Mouse (Mus musculus): ENCODE data around the gene Gas2l3. TPM values are rescaled to one million over a fixed set of nuclear protein-coding genes. Genes with fewer than 3 reads are reported as not detected.

Gene Gas2l3
- polyA plus RNA-seq, 1 experiment from 2014 or later, result 8.5 TPM

- Histone ChIP-seq H3K4me3 (ENCODE audit: low read depth, low read length) (no peak overlapping the region), H3K27ac (replicated peaks; ENCODE audit: low read depth, low read length) (no peak overlapping the region), H3K4me2 (ENCODE audit: low read depth, low read length) (no peak overlapping the region), H3K36me3 (replicated peaks; ENCODE audit: control insufficient read depth, insufficient read depth, low read depth, low read length) (peaks cover 3% of the 10 kb centered on the region; the same call in 1 of the 2 replicates), H3K27me3 (ENCODE audit: control insufficient read depth, insufficient read depth, low read length) (no peaks in the 10 kb centered on the region), H3K9me3 (replicated peaks; ENCODE audit: control insufficient read depth, low read length) (no peaks in the 10 kb centered on the region), H3K4me1 (ENCODE audit: control insufficient read depth, insufficient read depth, low read length) (no peaks in the 10 kb centered on the region), H3K9ac (replicated peaks; ENCODE audit: low read length) (no peak overlapping the region)
- no peak for DNase-seq (ENCODE audit: low spot score)
- 88% methylated on average over 11 of the region's 11 CpGs for WGBS
- no peak for ATAC-seq (replicated peaks; ENCODE audit: insufficient number of reproducible peaks, low FRiP score, low TSS enrichment, low read depth)
Observed at GRCm38 (mm10) chr10:89424800-89425393, 18.9 kb downstream of the Gas2l3 start.

GRCm38 (mm10) chr10:89424217-89424616 is 19.6 kb downstream of the Gas2l3 start:
- no peak overlapping the region for H3K4me3 ChIP-seq (ENCODE audit: low read depth, low read length)
- WGBS, result 92% methylated on average over 9 of the region's 9 CpGs
- ATAC-seq (replicated peaks; ENCODE audit: insufficient number of reproducible peaks, low FRiP score, low TSS enrichment, low read depth) (no peak), DNase-seq (ENCODE audit: low spot score) (no peak)
- no peak overlapping the region for H3K9ac ChIP-seq (replicated peaks; ENCODE audit: low read length)
- H3K9me3 ChIP-seq (replicated peaks; ENCODE audit: control insufficient read depth, low read length), result no peaks in the 10 kb centered on the region
- H3K27ac ChIP-seq (replicated peaks; ENCODE audit: low read depth, low read length), result no peak overlapping the region
- no peaks in the 10 kb centered on the region for H3K4me1 ChIP-seq (ENCODE audit: control insufficient read depth, insufficient read depth, low read length)
- no peak overlapping the region for H3K4me2 ChIP-seq (ENCODE audit: low read depth, low read length)
- H3K27me3 ChIP-seq (ENCODE audit: control insufficient read depth, insufficient read depth, low read length), result no peaks in the 10 kb centered on the region
- peaks cover 3% of the 10 kb centered on the region; the same call in 1 of the 2 replicates for H3K36me3 ChIP-seq (replicated peaks; ENCODE audit: control insufficient read depth, insufficient read depth, low read depth, low read length)

GRCm38 (mm10) chr10:89423164-89423778 is 20.5 kb downstream of the Gas2l3 start:
- H3K9ac ChIP-seq (replicated peaks; ENCODE audit: low read length), result no peak overlapping the region
- H3K4me3 ChIP-seq (ENCODE audit: low read depth, low read length), result no peak overlapping the region
- H3K4me1 ChIP-seq (ENCODE audit: control insufficient read depth, insufficient read depth, low read length), result no peaks in the 10 kb centered on the region
- H3K9me3 ChIP-seq (replicated peaks; ENCODE audit: control insufficient read depth, low read length), result no peaks in the 10 kb centered on the region
- peaks cover 3% of the 10 kb centered on the region; the same call in 1 of the 2 replicates for H3K36me3 ChIP-seq (replicated peaks; ENCODE audit: control insufficient read depth, insufficient read depth, low read depth, low read length)
- no peak for ATAC-seq (replicated peaks; ENCODE audit: insufficient number of reproducible peaks, low FRiP score, low TSS enrichment, low read depth)
- 95% methylated on average over 9 of the region's 9 CpGs for WGBS
- DNase-seq (ENCODE audit: low spot score), result no peak
- H3K4me2 ChIP-seq (ENCODE audit: low read depth, low read length), result no peak overlapping the region
- no peak overlapping the region for H3K27ac ChIP-seq (replicated peaks; ENCODE audit: low read depth, low read length)
- H3K27me3 ChIP-seq (ENCODE audit: control insufficient read depth, insufficient read depth, low read length), result no peaks in the 10 kb centered on the region

- no peaks in the 10 kb centered on the region for H3K27me3 ChIP-seq (ENCODE audit: control insufficient read depth, insufficient read depth, low read length)
- H3K4me2 ChIP-seq (ENCODE audit: low read depth, low read length), result no peak overlapping the region
- peaks cover 3% of the 10 kb centered on the region; the same call in 1 of the 2 replicates for H3K36me3 ChIP-seq (replicated peaks; ENCODE audit: control insufficient read depth, insufficient read depth, low read depth, low read length)
- H3K27ac ChIP-seq (replicated peaks; ENCODE audit: low read depth, low read length), result no peak overlapping the region
- no peaks in the 10 kb centered on the region for H3K4me1 ChIP-seq (ENCODE audit: control insufficient read depth, insufficient read depth, low read length)
- DNase-seq (ENCODE audit: low spot score) (no peak), ATAC-seq (replicated peaks; ENCODE audit: insufficient number of reproducible peaks, low FRiP score, low TSS enrichment, low read depth) (no peak)
- no peaks in the 10 kb centered on the region for H3K9me3 ChIP-seq (replicated peaks; ENCODE audit: control insufficient read depth, low read length)
- H3K9ac ChIP-seq (replicated peaks; ENCODE audit: low read length), result no peak overlapping the region
- H3K4me3 ChIP-seq (ENCODE audit: low read depth, low read length), result no peak overlapping the region
- 89% methylated on average over 8 of the region's 8 CpGs for WGBS
Observed at GRCm38 (mm10) chr10:89422504-89423158, 21.1 kb downstream of the Gas2l3 start.

- Histone ChIP-seq H3K36me3 (replicated peaks; ENCODE audit: control insufficient read depth, insufficient read depth, low read depth, low read length) (no peaks in the 10 kb centered on the region; the same call in 1 of the 2 replicates), H3K27me3 (ENCODE audit: control insufficient read depth, insufficient read depth, low read length) (no peaks in the 10 kb centered on the region), H3K9me3 (replicated peaks; ENCODE audit: control insufficient read depth, low read length) (no peaks in the 10 kb centered on the region), H3K4me1 (ENCODE audit: control insufficient read depth, insufficient read depth, low read length) (no peaks in the 10 kb centered on the region), H3K27ac (replicated peaks; ENCODE audit: low read depth, low read length) (no peak overlapping the region), H3K9ac (replicated peaks; ENCODE audit: low read length) (no peak overlapping the region), H3K4me3 (ENCODE audit: low read depth, low read length) (no peak overlapping the region), H3K4me2 (ENCODE audit: low read depth, low read length) (no peak overlapping the region)
- DNase-seq (ENCODE audit: low spot score) (no peak), ATAC-seq (replicated peaks; ENCODE audit: insufficient number of reproducible peaks, low FRiP score, low TSS enrichment, low read depth) (no peak)
- WGBS, result 93% methylated on average over 2 of the region's 2 CpGs
Observed at GRCm38 (mm10) chr10:89417966-89418365, 25.8 kb downstream of the Gas2l3 start.

- H3K4me1 ChIP-seq (ENCODE audit: control insufficient read depth, insufficient read depth, low read length), result no peaks in the 10 kb centered on the region
- no peak for DNase-seq (ENCODE audit: low spot score)
- no peak overlapping the region for H3K4me3 ChIP-seq (ENCODE audit: low read depth, low read length)
- H3K9ac ChIP-seq (replicated peaks; ENCODE audit: low read length), result no peak overlapping the region
- H3K27me3 ChIP-seq (ENCODE audit: control insufficient read depth, insufficient read depth, low read length), result no peaks in the 10 kb centered on the region
- 73% methylated on average over 3 of the region's 3 CpGs for WGBS
- H3K36me3 ChIP-seq (replicated peaks; ENCODE audit: control insufficient read depth, insufficient read depth, low read depth, low read length), result no peaks in the 10 kb centered on the region; the same call in 1 of the 2 replicates
- H3K9me3 ChIP-seq (replicated peaks; ENCODE audit: control insufficient read depth, low read length), result no peaks in the 10 kb centered on the region
- no peak for ATAC-seq (replicated peaks; ENCODE audit: insufficient number of reproducible peaks, low FRiP score, low TSS enrichment, low read depth)
- no peak overlapping the region for H3K4me2 ChIP-seq (ENCODE audit: low read depth, low read length)
- no peak overlapping the region for H3K27ac ChIP-seq (replicated peaks; ENCODE audit: low read depth, low read length)
Observed at GRCm38 (mm10) chr10:89415478-89415877, 28.3 kb downstream of the Gas2l3 start.

GRCm38 (mm10) chr10:89407551-89407950 is 36.2 kb downstream of the Gas2l3 start:
- Histone ChIP-seq H3K36me3 (replicated peaks; ENCODE audit: control insufficient read depth, insufficient read depth, low read depth, low read length) (no peaks in the 10 kb centered on the region), H3K4me3 (ENCODE audit: low read depth, low read length) (no peak overlapping the region), H3K4me2 (ENCODE audit: low read depth, low read length) (no peak overlapping the region), H3K9me3 (replicated peaks; ENCODE audit: control insufficient read depth, low read length) (no peaks in the 10 kb centered on the region), H3K27ac (replicated peaks; ENCODE audit: low read depth, low read length) (no peak overlapping the region), H3K4me1 (ENCODE audit: control insufficient read depth, insufficient read depth, low read length) (no peaks in the 10 kb centered on the region), H3K27me3 (ENCODE audit: control insufficient read depth, insufficient read depth, low read length) (no peaks in the 10 kb centered on the region), H3K9ac (replicated peaks; ENCODE audit: low read length) (no peak overlapping the region)
- 72% methylated on average over 1 of the region's 1 CpGs for WGBS
- DNase-seq (ENCODE audit: low spot score), result no peak
- ATAC-seq (replicated peaks; ENCODE audit: insufficient number of reproducible peaks, low FRiP score, low TSS enrichment, low read depth), result no peak

Data from embryonic facial prominence, embryonic 11.5 days (tissue).